Mouse (Mus musculus) embryonic fibroblast, embryonic 13.5 days (primary cell): ENCODE results near the gene Cacng1.

ENCODE experiments used
- CTCF ChIP-seq: IDR thresholded peaks from 2 replicates; pipeline ENCODE4 v1.5.1; 2011; ENCODE audit warnings: mild to moderate bottlenecking, control low read depth, low read length, moderate library complexity, borderline replicate concordance; ENCODE audit not compliant: insufficient read depth
- POLR2A ChIP-seq: IDR thresholded peaks from 2 replicates; pipeline ENCODE4 v1.6.1; 2011; ENCODE audit warnings: low read depth, mild to moderate bottlenecking, control low read depth, low read length, moderate library complexity

GRCm38 (mm10) chr11:107761790-107762500, 45.6 kb upstream of the Cacng1 start:
- no peak for TF ChIP-seq CTCF
- TF ChIP-seq POLR2A: no peak
